Mouse (Mus musculus) heart, postnatal 36 days (tissue): ENCODE results near the gene Rmnd5b. TPM values are rescaled to one million over a fixed set of nuclear protein-coding genes. Genes with fewer than 3 reads are reported as not detected.

ENCODE experiments used
- total RNA-seq, 2 experiments: library from RNA; stranded (reverse); gene quantifications; 2 replicates each; pipeline ENCODE4 v1.2.3; 2021

Rmnd5b gene
- total RNA-seq, 2 experiments from 2014 or later, result 14.5 to 16.0 TPM

Other genes with a start within 250 kb of the Rmnd5b start
- 10 to 100 TPM in 1 of 2 experiments, 1 to 10 TPM in 1; 9.8 to 10.2 TPM for gene Phykpl, start 51.1 kb downstream of the Rmnd5b start, total RNA-seq
- gene Hnrnpab, start 29.0 kb downstream of the Rmnd5b start, total RNA-seq, result 100 to 1,000 TPM; 135 to 143 TPM
- 10 to 100 TPM; 20.2 to 25.2 TPM for gene Nhp2, start 16.2 kb downstream of the Rmnd5b start, total RNA-seq
- 10 to 100 TPM; 13.4 to 16.3 TPM for gene N4bp3, start 14.9 kb upstream of the Rmnd5b start, total RNA-seq
- gene D930048N14Rik, start 15.1 kb upstream of the Rmnd5b start, total RNA-seq, result under 1 TPM; 0.33 to 0.62 TPM
- 10 to 100 TPM; 33.8 to 36.5 TPM for gene 0610009B22Rik, start 53.0 kb upstream of the Rmnd5b start, total RNA-seq
- gene Sec24a, start 127.7 kb upstream of the Rmnd5b start, total RNA-seq, result 10 to 100 TPM; 16.4 to 16.7 TPM
- 100 to 1,000 TPM; 127 to 135 TPM for gene Sar1b, start 127.8 kb upstream of the Rmnd5b start, total RNA-seq
- gene Jade2, start 221.8 kb upstream of the Rmnd5b start, total RNA-seq, result 10 to 100 TPM in 1 of 2 experiments, 1 to 10 TPM in 1; 9.2 to 11.1 TPM